Mouse (Mus musculus) activated CD4-positive, CD25-positive, alpha-beta regulatory T cell (primary cell): ENCODE measurements around the gene Ptger3. TPM values are rescaled to one million over a fixed set of nuclear protein-coding genes. Genes with fewer than 3 reads are reported as not detected.

Source experiments
- polyA plus RNA-seq, 2 experiments: library from polyadenylated mRNA; unstranded; fragments of 100-300 nt; shearing (Covaris generic); gene quantifications; one replicate each; pipeline ENCODE4 v1.2.1; 2017

Ptger3 gene
- polyA plus RNA-seq: 1 to 10 TPM in 1 of 2 experiments, under 1 TPM in 1; 0.75 to 1.6 TPM

GRCm38 (mm10) chr3:157566725-157567565 is at the start of gene Ptger3:
TSS of gene Ptger3 (plus strand) at chr3:157566892.

GRCm38 (mm10) chr3:157533964-157534785 is 32.5 kb upstream of the Ptger3 start, which contains the start of gene Zranb2:
TSS of gene Zranb2 (plus strand) at chr3:157534160.

Other genes starting within 250 kb of the Ptger3 start
- 10 to 100 TPM; 46.7 to 47.4 TPM for gene Zranb2, start 32.7 kb upstream of the Ptger3 start, polyA plus RNA-seq